Mouse (Mus musculus): ENCODE results near the gene Hoxc5.

GRCm38 (mm10) chr15:102976171-102976570 lies 8.9 kb downstream of the Hoxc5 start, which contains the start of gene Hoxc9:
- TF ChIP-seq POLR2A (IDR thresholded peaks at IDR 0.05; ENCODE audit: low read depth, low read length): no peak
- no peak for TF ChIP-seq CTCF (IDR thresholded peaks at IDR 0.05; ENCODE audit: borderline replicate concordance, insufficient read depth, low read length)
